Comparison of ENCODE assay signal across 26 mouse cellular contexts in the genomic region with DNA sequence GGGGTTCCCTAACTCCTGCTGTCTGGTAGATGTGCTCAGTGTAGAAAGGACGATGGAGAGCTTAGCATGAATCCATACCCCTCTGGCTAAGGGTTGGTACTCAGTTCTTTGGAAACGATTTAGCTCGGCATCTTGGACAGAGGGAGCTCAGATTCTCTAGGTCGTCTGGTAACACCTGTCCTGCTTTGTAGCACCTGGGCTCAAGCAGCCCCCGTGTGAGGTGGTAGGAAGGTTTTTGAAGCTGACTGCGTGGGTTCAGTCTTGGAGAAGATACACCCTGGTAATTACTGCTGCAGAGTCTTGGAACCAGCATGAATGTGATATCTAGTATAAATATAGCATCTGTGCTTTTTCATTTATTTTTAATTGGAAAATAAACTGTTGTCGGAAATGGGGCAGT. TPM values are rescaled to one million over a fixed set of nuclear protein-coding genes. Genes with fewer than 3 reads are reported as not detected.
"Had no signal": no experiment of that assay in that cellular context is flagged by ENCODE, and none has a peak within 500 bp of the region (broad histone marks: within the 10 kb centered on the region; RNA-seq: fewer than 3 reads in every experiment).

No protein-coding gene starts in this region.

- H3K4me3 ChIP-seq: kidney, embryonic 15.5 days; left cerebral cortex, adult 2 months; limb, embryonic 12.5 days; limb, embryonic 15.5 days; liver, embryonic 13.5 days had no signal

- H3K27ac ChIP-seq: kidney, embryonic 15.5 days; left cerebral cortex, adult 2 months; limb, embryonic 12.5 days; limb, embryonic 15.5 days; liver, embryonic 13.5 days; stomach, postnatal 0 days had no signal

- ATAC-seq: intestine, postnatal 0 days had no signal

- H3K27me3 ChIP-seq: kidney, embryonic 15.5 days; limb, embryonic 12.5 days; limb, embryonic 15.5 days; liver, embryonic 13.5 days had no signal

- DNase-seq: kidney, adult 2 months; kidney, postnatal 36 days; left cerebral cortex, postnatal 4 days; liver, embryonic 13.5 days; lung, adult 2 months; lung, postnatal 14 days; lung, postnatal 4 days; midbrain, embryonic 14.5 days; right cerebral cortex, postnatal 4 days; thymus, postnatal 25 days had no signal

- H3K9me3 ChIP-seq: kidney, embryonic 15.5 days; limb, embryonic 12.5 days; limb, embryonic 15.5 days; liver, embryonic 13.5 days had no signal

- H3K4me1 ChIP-seq: kidney, embryonic 15.5 days; limb, embryonic 12.5 days; limb, embryonic 15.5 days; liver, embryonic 13.5 days had no signal

- H3K36me3 ChIP-seq: kidney, embryonic 15.5 days; limb, embryonic 12.5 days; limb, embryonic 15.5 days; liver, embryonic 13.5 days had no signal

- H3K4me2 ChIP-seq: kidney, embryonic 15.5 days; limb, embryonic 12.5 days; limb, embryonic 15.5 days; liver, embryonic 13.5 days; midbrain, embryonic 11.5 days had no signal

- H3K9ac ChIP-seq: kidney, embryonic 15.5 days; limb, embryonic 12.5 days; limb, embryonic 15.5 days; liver, embryonic 13.5 days had no signal

RNA-seq across cellular contexts. Expression of gene Spata19, which starts 43.5 kb away (rescaled TPM):
- total RNA-seq: layer of hippocampus, postnatal 25 days; left cerebral cortex, postnatal 4 days; megakaryocyte progenitor cell, adult 5-6 weeks; megakaryocyte-erythroid progenitor cell, adult 5-6 weeks; midbrain, postnatal 0 days had no signal
- polyA plus RNA-seq: intestine, postnatal 0 days; kidney, adult 2 months; kidney, embryonic 15.5 days; limb, embryonic 12.5 days; limb, embryonic 15.5 days; liver, embryonic 13.5 days; liver, embryonic 16.5 days; lung, adult 2 months; lung, embryonic 16.5 days; midbrain, embryonic 11.5 days; midbrain, embryonic 14.5 days; neural tube, embryonic 11.5 days; neural tube, embryonic 14.5 days; stomach, embryonic 14.5 days; stomach, postnatal 0 days had no signal

RNA-seq across cellular contexts. Expression of gene Igsf9b, which starts 54.1 kb away (rescaled TPM):
- total RNA-seq: megakaryocyte-erythroid progenitor cell, adult 5-6 weeks had no signal
